Mouse (Mus musculus): Measurements from ENCODE around the gene Ubfd1. TPM values are rescaled to one million over a fixed set of nuclear protein-coding genes. Genes with fewer than 3 reads are reported as not detected.
A peak's percentile ranks its signal among the peaks of the same experiment; 100 is the strongest.

The Ubfd1 gene
- polyA plus RNA-seq, 1 experiment = 42.2 TPM

- Histone ChIP-seq H3K4me3 (ENCODE audit: insufficient read depth, low read length) (no peak overlapping the region), H3K4me1 (ENCODE audit: control insufficient read depth, insufficient read depth, low read length) (0 out of 2 replicates have a peak, but pooled peaks cover 1% of the 10 kb centered on the region), H3K27ac (ENCODE audit: insufficient read depth, low read length) (no peak overlapping the region)
- no peak for TF ChIP-seq POLR2A (IDR thresholded peaks at IDR 0.05; ENCODE audit: extremely low read depth, insufficient read depth, low read length)
- TF ChIP-seq CTCF (IDR thresholded peaks at IDR 0.05; ENCODE audit: extremely low read depth, insufficient read depth, low read length) = no peak
Observed at GRCm38 (mm10) chr7:122045181-122045634, 21.8 kb upstream of the Ubfd1 start.

- Histone ChIP-seq H3K27ac (ENCODE audit: insufficient read depth, low read length) (no peak overlapping the region), H3K4me3 (ENCODE audit: insufficient read depth, low read length) (no peak overlapping the region), H3K4me1 (ENCODE audit: control insufficient read depth, insufficient read depth, low read length) (0 out of 2 replicates have a peak, but pooled peaks cover 1% of the 10 kb centered on the region)
- TF ChIP-seq CTCF (IDR thresholded peaks at IDR 0.05; ENCODE audit: extremely low read depth, insufficient read depth, low read length) = no peak
- no peak for TF ChIP-seq POLR2A (IDR thresholded peaks at IDR 0.05; ENCODE audit: extremely low read depth, insufficient read depth, low read length)
Observed at GRCm38 (mm10) chr7:122045711-122046110, 21.3 kb upstream of the Ubfd1 start.

- Histone ChIP-seq H3K4me3 (ENCODE audit: insufficient read depth, low read length) (no peak overlapping the region), H3K27ac (ENCODE audit: insufficient read depth, low read length) (no peak overlapping the region), H3K4me1 (ENCODE audit: control insufficient read depth, insufficient read depth, low read length) (0 out of 2 replicates have a peak, but pooled peaks cover 1% of the 10 kb centered on the region)
- TF ChIP-seq CTCF (IDR thresholded peaks at IDR 0.05; ENCODE audit: extremely low read depth, insufficient read depth, low read length) (no peak), POLR2A (IDR thresholded peaks at IDR 0.05; ENCODE audit: extremely low read depth, insufficient read depth, low read length) (no peak)
Observed at GRCm38 (mm10) chr7:122046813-122047212, 20.2 kb upstream of the Ubfd1 start.

- Histone ChIP-seq H3K4me3 (ENCODE audit: insufficient read depth, low read length) (no peak overlapping the region), H3K27ac (ENCODE audit: insufficient read depth, low read length) (no peak overlapping the region), H3K4me1 (ENCODE audit: control insufficient read depth, insufficient read depth, low read length) (0 out of 2 replicates have a peak, but pooled peaks cover 1% of the 10 kb centered on the region)
- TF ChIP-seq POLR2A (IDR thresholded peaks at IDR 0.05; ENCODE audit: extremely low read depth, insufficient read depth, low read length) (no peak), CTCF (IDR thresholded peaks at IDR 0.05; ENCODE audit: extremely low read depth, insufficient read depth, low read length) (no peak)
Observed at GRCm38 (mm10) chr7:122048191-122048590, 18.8 kb upstream of the Ubfd1 start.

- TF ChIP-seq POLR2A (IDR thresholded peaks at IDR 0.05; ENCODE audit: extremely low read depth, insufficient read depth, low read length) = no peak
- TF ChIP-seq CTCF (IDR thresholded peaks at IDR 0.05; ENCODE audit: extremely low read depth, insufficient read depth, low read length) = no peak
- Histone ChIP-seq H3K4me3 (ENCODE audit: insufficient read depth, low read length) (no peak overlapping the region), H3K27ac (ENCODE audit: insufficient read depth, low read length) (no peak overlapping the region), H3K4me1 (ENCODE audit: control insufficient read depth, insufficient read depth, low read length) (no peaks in the 10 kb centered on the region)
Observed at GRCm38 (mm10) chr7:122050834-122051233, 16.1 kb upstream of the Ubfd1 start.

GRCm38 (mm10) chr7:122056633-122057032, 10.3 kb upstream of the Ubfd1 start:
- Histone ChIP-seq H3K27ac (ENCODE audit: insufficient read depth, low read length) (no peak overlapping the region), H3K4me1 (ENCODE audit: control insufficient read depth, insufficient read depth, low read length) (no peaks in the 10 kb centered on the region), H3K4me3 (ENCODE audit: insufficient read depth, low read length) (no peak overlapping the region)
- no peak for TF ChIP-seq POLR2A (IDR thresholded peaks at IDR 0.05; ENCODE audit: extremely low read depth, insufficient read depth, low read length)
- no peak for TF ChIP-seq CTCF (IDR thresholded peaks at IDR 0.05; ENCODE audit: extremely low read depth, insufficient read depth, low read length)

GRCm38 (mm10) chr7:122065656-122066055, 1.3 kb upstream of the Ubfd1 start:
- Histone ChIP-seq H3K4me3 (ENCODE audit: insufficient read depth, low read length) (no peak overlapping the region), H3K4me1 (ENCODE audit: control insufficient read depth, insufficient read depth, low read length) (peaks cover 8% of the 10 kb centered on the region), H3K27ac (ENCODE audit: insufficient read depth, low read length) (no peak overlapping the region)
- TF ChIP-seq POLR2A (IDR thresholded peaks at IDR 0.05; ENCODE audit: extremely low read depth, insufficient read depth, low read length) (no peak), CTCF (IDR thresholded peaks at IDR 0.05; ENCODE audit: extremely low read depth, insufficient read depth, low read length) (no peak)

- Histone ChIP-seq H3K27ac (ENCODE audit: insufficient read depth, low read length) (peak overlapping the region; percentile 93), H3K4me1 (ENCODE audit: control insufficient read depth, insufficient read depth, low read length) (peaks cover 9% of the 10 kb centered on the region), H3K4me3 (ENCODE audit: insufficient read depth, low read length) (peak overlapping the region; percentile 74)
- TF ChIP-seq CTCF (IDR thresholded peaks at IDR 0.05; ENCODE audit: extremely low read depth, insufficient read depth, low read length) (no peak), POLR2A (IDR thresholded peaks at IDR 0.05; ENCODE audit: extremely low read depth, insufficient read depth, low read length) (0 out of 2 replicates have a peak, but pooled peaks have one; percentile 29)
Observed at GRCm38 (mm10) chr7:122066102-122066944, 652 bp upstream of the Ubfd1 start.

- TF ChIP-seq POLR2A (IDR thresholded peaks at IDR 0.05; ENCODE audit: extremely low read depth, insufficient read depth, low read length) (no peak), CTCF (IDR thresholded peaks at IDR 0.05; ENCODE audit: extremely low read depth, insufficient read depth, low read length) (no peak; the same call in 1 of the 2 replicates)
- H3K27ac ChIP-seq (ENCODE audit: insufficient read depth, low read length) = peak overlapping the region; percentile 68
- H3K4me3 ChIP-seq (ENCODE audit: insufficient read depth, low read length) = peak overlapping the region; percentile 74
- peaks cover 9% of the 10 kb centered on the region for H3K4me1 ChIP-seq (ENCODE audit: control insufficient read depth, insufficient read depth, low read length)
Observed at GRCm38 (mm10) chr7:122067517-122068381, 774 bp downstream of the Ubfd1 start.

All from cortical plate, adult 2 months (tissue).